Mouse (Mus musculus): ENCODE data around the gene Cilp.

DNA sequence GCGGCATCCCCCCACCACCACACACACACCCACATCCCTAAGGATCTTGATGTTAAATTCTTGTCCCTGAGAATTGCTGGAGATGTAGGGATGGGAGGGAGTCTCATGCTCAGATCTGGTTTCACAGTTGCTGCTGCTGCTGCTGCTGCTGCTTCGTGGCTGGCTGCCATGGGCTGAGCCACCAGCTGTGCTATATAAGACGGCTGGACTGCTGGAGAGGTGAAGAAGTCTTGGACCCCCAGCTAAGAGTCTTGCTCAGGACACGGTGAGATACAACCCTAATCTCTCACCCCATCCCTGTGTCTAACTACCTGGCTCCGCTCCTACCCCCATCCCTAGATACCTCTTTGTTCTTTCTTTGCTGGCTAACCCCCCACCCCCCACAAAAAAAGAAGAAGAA lies at the start of gene Cilp:
- no peak for TF ChIP-seq POLR2A (IDR thresholded peaks at IDR 0.05; ENCODE audit: extremely low read depth, insufficient read depth, low read length)
- no peak for TF ChIP-seq CTCF (IDR thresholded peaks at IDR 0.05; ENCODE audit: low read depth, low read length)
